Comparison of ENCODE assay signal across 11 mouse cellular contexts in the genomic region with DNA sequence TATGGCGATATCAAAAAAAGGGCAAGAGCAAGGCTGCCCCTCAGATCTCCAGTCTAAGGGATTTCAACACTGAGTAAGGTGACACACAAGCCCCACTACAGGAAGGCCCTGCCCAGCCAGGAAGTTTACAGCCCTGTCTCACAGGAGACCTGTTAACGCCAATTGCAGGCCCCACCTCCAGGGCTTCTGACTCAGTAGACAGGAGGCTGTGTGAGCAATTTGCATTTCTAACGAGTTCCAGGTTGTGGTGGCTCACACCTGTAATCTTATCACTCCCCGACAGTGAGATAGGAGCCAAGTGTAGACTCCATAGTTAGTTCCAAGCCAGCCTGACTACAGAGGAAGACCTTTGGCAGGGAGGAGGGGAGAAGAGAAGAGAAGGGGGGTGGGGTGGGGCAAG.
DNase-seq lines count a peak whose midpoint lies in the region; ATAC-seq and TF ChIP-seq lines count a peak whose summit lies in the region.
"Had no signal": no experiment of that assay in that cellular context is flagged by ENCODE, and none has a peak within 500 bp of the region (broad histone marks: within the 10 kb centered on the region; RNA-seq: fewer than 3 reads in every experiment).

No protein-coding gene starts in this region.

- no peak overlapping the region for H3K4me3 ChIP-seq in left cerebral cortex, adult 2 months
- H3K4me3 ChIP-seq: hindbrain, embryonic 13.5 days had no signal

- ATAC-seq in hematopoietic stem cell, adult 5-6 weeks (replicated peaks in 1 of 2; ENCODE audit: insufficient read depth in 1 of 2, low FRiP score in 2 of 2, low TSS enrichment in 1 of 2, low read depth in 1 of 2, poor library complexity in 2 of 2, severe bottlenecking in 2 of 2) = peak; percentile 34 to 42; a peak in 2 of 4 replicates

- no peak for TF ChIP-seq CTCF in left cerebral cortex, adult 2 months (IDR thresholded peaks at IDR 0.05)

- peak; percentile 5 for DNase-seq in urinary bladder, postnatal 14 days (ENCODE audit: low spot score)
- DNase-seq in urinary bladder, postnatal 10 days (ENCODE audit: low spot score) = no peak
- DNase-seq in naive thymus-derived CD4-positive, alpha-beta T cell, adult 2 months (ENCODE audit: low read depth) = peak; percentile 70
- peak; percentile 14 for DNase-seq in yolk sac, embryonic 10.5 days (ENCODE audit: low spot score)
- no peak for DNase-seq in left cerebral cortex, adult 2 months (ENCODE audit: extremely low spot score in 1 of 2, low spot score in 2 of 2)
- no peak for DNase-seq in left cerebral cortex, postnatal 14 days (ENCODE audit: low spot score in 2 of 2)
- DNase-seq in gastrocnemius, adult 18-20 months (ENCODE audit: low spot score) = no peak
- DNase-seq: gastrocnemius, postnatal 10 days; midbrain, embryonic 14.5 days had no signal

- intact Hi-C loops in left cerebral cortex, adult 2 months (cut with DNase I) = no loop called here
- intact Hi-C loops in left cerebral cortex, postnatal 14 days (cut with DNase I) = no loop called here

- no peak overlapping the region for H3K27ac ChIP-seq in left cerebral cortex, adult 2 months
- H3K27ac ChIP-seq: hindbrain, embryonic 13.5 days had no signal

Comparison
In these comparisons a context has a peak if more than half of its experiments do, and no peak if none do; other contexts are left out.
1. DNase-seq: peak in urinary bladder, postnatal 14 days (single experiment), naive thymus-derived CD4-positive, alpha-beta T cell, adult 2 months (single experiment) and yolk sac, embryonic 10.5 days (single experiment); none in urinary bladder, postnatal 10 days (single experiment), left cerebral cortex, adult 2 months (0 of 2), left cerebral cortex, postnatal 14 days (0 of 2) and gastrocnemius, adult 18-20 months (single experiment).